Mouse (Mus musculus): Measurements from ENCODE around the gene B4galnt2. TPM values are rescaled to one million over a fixed set of nuclear protein-coding genes. Genes with fewer than 3 reads are reported as not detected.
"Not testable (repeated sequence)": the region's sequence is repeated elsewhere in the genome, so short reads cannot be mapped to it uniquely, and the experiment has no call there.

The B4galnt2 gene
- polyA plus RNA-seq, 1 experiment from 2014 or later: not detected

DNA sequence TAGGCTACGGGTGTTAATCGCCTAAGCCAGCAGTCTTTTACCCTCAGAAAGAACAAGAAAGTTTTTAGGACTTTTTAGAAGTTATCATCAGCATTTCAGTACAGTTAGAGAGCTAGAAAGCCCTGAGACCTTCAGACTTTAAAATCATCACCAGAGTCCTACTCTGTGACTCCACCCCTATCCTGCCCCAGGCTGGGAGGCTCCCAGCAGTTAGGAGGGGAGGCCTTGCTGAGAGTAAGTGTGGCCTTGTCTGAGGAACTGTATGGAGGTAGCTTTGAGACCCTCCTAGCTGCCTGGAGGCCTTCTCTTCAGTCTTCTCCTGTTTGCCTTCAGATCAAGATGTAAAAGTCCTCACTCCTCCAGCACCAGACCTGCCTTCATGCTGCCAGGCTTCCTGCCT is 9.5 kb upstream of the B4galnt2 start:
- WGBS: 7% methylated on average over 2 of the region's 2 CpGs
- Histone ChIP-seq H3K27ac (replicated peaks) (no peak overlapping the region), H3K4me3 (no peak overlapping the region), H3K9ac (no peak overlapping the region), H3K27me3 (peaks cover 26% of the 10 kb centered on the region), H3K4me2 (no peak overlapping the region), H3K9me3 (peaks cover 12% of the 10 kb centered on the region; the same call in 1 of the 2 replicates), H3K4me1 (replicated peaks) (no peaks in the 10 kb centered on the region), H3K36me3 (no peaks in the 10 kb centered on the region)
- ATAC-seq (ENCODE audit: low read depth): no peak

DNA sequence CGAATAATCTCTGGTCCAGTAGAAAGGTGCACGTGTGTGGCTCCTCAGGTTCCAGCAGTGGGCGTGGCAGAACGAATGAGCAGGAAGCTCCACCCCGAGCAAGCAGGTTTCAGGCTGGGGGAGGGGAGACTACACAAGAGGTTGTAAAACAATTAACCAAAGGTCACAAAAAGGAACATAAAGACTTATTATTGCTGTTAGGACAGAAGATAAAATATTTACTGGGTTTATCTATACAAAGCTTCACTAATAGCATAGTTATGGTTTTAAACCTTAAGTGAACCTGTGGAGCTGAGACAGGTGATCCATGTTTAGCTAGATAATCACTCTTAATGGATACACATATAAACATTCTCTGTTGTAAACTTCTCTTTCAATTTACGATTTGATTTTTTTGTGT is 8.8 kb upstream of the B4galnt2 start:
- not testable (repeated sequence) for ATAC-seq (ENCODE audit: low read depth); H3K4me1 ChIP-seq (replicated peaks); H3K9ac ChIP-seq; H3K4me2 ChIP-seq; H3K36me3 ChIP-seq; H3K4me3 ChIP-seq; H3K27ac ChIP-seq (replicated peaks)
- Histone ChIP-seq H3K9me3 (peaks cover 12% of the 10 kb centered on the region; the same call in 1 of the 2 replicates), H3K27me3 (peaks cover 32% of the 10 kb centered on the region)
- 1% methylated on average over 3 of the region's 6 CpGs for WGBS

DNA sequence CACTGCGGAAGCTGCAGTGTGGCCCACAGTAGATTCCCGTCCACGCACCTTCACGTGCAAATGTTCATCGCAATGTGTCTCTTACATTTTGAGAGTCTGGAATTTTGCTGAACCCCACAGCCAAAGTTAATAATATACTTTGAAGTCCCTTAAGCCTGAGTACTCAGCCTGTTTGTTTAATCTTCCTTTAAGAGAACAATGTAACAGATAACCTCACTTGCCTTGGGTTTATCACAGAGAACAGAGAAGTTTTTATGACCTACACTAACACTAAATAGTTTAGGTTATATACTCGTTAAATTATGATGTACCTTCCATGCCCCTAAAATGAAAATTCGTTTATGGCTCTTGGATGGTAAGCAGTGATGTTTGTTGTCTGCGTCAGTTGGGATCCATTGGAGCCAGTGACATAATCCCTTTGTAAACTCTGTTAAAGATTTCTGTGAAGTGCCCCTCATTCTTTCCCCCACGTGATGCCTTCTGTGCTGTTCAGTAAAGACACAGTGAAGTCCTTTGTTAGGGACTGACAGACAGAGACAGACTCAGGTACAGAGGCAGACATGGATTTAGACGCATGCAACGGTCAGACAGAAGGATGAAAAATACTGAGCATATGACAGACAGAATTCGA is 7.4 kb upstream of the B4galnt2 start:
- peaks cover 45% of the 10 kb centered on the region for H3K27me3 ChIP-seq
- WGBS: 53% methylated on average over 12 of the region's 12 CpGs

DNA sequence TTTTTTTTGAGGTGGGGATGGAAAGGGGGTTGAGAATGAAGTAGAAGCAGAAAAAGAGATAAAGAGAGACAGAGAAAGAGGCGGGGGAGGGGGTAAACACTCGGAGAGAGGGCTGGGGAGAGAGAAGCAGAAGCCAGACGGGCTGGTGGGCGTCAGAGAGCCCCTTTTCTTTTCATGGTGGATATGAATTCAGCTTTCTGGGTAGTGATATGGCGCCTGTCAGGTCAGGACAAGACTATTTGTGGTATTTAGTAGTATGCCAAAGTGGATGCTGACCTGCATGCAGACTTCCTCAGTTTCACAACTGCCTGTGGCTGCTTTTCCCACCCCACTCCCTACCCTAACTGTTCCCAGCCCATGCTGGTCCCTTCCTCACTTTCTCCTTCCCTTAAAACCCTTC is 1.7 kb upstream of the B4galnt2 start:
- H3K4me1 ChIP-seq (replicated peaks): peaks cover 18% of the 10 kb centered on the region
- no peak for ATAC-seq (ENCODE audit: low read depth)
- WGBS: 3% methylated on average over 5 of the region's 5 CpGs
- no peak overlapping the region for H3K9ac ChIP-seq
- H3K36me3 ChIP-seq: no peaks in the 10 kb centered on the region
- H3K4me3 ChIP-seq: no peak overlapping the region
- no peak overlapping the region for H3K4me2 ChIP-seq
- no peaks in the 10 kb centered on the region for H3K9me3 ChIP-seq
- no peak overlapping the region for H3K27ac ChIP-seq (replicated peaks)
- H3K27me3 ChIP-seq: peaks cover 82% of the 10 kb centered on the region

More for the DNA sequence above, 7.4 kb upstream of the B4galnt2 start:
- no peak overlapping the region for H3K27ac ChIP-seq (replicated peaks)
- H3K36me3 ChIP-seq: no peaks in the 10 kb centered on the region
- H3K4me1 ChIP-seq (replicated peaks): no peaks in the 10 kb centered on the region
- H3K9ac ChIP-seq: no peak overlapping the region
- H3K9me3 ChIP-seq: peaks cover 3% of the 10 kb centered on the region; the same call in 1 of the 2 replicates
- no peak for ATAC-seq (ENCODE audit: low read depth)
- no peak overlapping the region for H3K4me2 ChIP-seq
- no peak overlapping the region for H3K4me3 ChIP-seq

DNA sequence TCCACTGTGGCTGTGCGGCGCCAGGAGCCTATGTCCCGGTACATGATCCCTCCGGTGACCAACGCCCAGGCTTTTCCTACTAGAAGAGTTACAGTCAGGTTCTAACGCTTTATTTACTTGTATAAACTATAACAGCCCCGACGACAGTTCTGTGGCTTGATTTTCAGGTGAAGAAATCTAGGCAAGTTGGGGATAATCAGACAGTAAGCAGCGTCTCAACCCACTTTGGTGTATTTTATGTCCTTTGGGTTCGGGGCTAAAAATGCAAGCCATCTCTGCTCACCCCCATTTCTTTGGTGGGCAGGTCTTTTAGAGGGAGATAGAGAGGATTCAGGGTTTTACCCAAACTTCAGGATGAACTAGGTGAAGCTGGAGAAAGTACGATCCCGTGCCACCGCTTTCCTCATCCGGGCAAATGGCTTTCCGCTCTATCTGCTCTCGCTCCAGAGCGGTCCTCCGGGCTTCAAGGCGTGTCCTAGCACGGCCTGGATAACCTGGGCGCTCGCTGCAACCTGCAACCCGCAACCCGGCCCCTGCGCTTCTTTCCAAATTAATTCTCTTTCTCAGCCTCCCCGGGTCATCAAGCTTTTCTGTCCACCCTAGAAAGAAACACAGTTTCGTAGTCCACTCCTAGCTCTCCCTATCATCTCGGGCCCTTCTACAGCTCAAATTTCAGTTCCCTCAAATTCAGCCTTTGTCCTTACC is 467 bp upstream of the B4galnt2 start:
- Histone ChIP-seq H3K27ac (replicated peaks) (no peak overlapping the region), H3K9ac (peak overlapping the region; percentile 41; the same call in 1 of the 2 replicates), H3K27me3 (peaks cover 95% of the 10 kb centered on the region), H3K9me3 (no peaks in the 10 kb centered on the region), H3K36me3 (no peaks in the 10 kb centered on the region), H3K4me1 (replicated peaks) (peaks cover 18% of the 10 kb centered on the region), H3K4me2 (peak overlapping the region; percentile 39), H3K4me3 (peak overlapping the region; percentile 17)
- under 1% methylated on average over 28 of the region's 28 CpGs for WGBS
- ATAC-seq (ENCODE audit: low read depth): no peak

DNA sequence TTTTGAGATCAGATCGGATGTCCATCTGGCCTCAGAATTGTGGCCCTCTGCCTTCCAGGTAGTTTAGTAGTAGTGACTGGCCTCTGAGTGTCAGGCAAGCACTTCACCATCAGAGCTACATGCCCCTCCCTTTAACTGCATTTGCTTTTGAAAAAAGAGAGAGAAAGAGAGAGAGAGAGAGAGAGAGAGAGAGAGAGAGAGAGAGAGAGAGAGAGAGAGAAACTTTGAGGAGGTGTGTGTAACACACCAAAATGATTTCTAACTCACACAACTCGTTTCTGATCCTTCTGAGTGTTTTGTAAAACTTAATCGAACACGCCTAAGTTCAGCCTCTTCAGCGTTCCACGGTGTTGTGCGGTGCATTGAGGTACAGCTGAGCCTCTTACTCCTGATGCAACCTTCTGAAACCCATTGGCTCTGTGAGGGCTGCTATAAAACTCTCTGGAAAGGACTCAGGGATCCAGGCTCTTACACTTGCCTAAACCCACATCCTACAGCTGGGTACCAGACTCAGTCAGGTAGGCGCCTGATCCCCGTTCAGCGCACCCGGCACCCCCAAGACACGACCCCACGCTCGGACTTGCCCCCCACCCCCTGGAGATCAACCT is 628 bp downstream of the B4galnt2 start:
- WGBS: 3% methylated on average over 14 of the region's 14 CpGs
- no peak overlapping the region for H3K9ac ChIP-seq
- peaks cover 18% of the 10 kb centered on the region for H3K4me1 ChIP-seq (replicated peaks)
- no peak overlapping the region for H3K27ac ChIP-seq (replicated peaks)
- no peaks in the 10 kb centered on the region for H3K36me3 ChIP-seq
- peak overlapping the region; percentile 17 for H3K4me3 ChIP-seq
- H3K4me2 ChIP-seq: peak overlapping the region; percentile 39
- H3K9me3 ChIP-seq: no peaks in the 10 kb centered on the region
- peaks cover 93% of the 10 kb centered on the region for H3K27me3 ChIP-seq
- ATAC-seq (ENCODE audit: low read depth): no peak

DNA sequence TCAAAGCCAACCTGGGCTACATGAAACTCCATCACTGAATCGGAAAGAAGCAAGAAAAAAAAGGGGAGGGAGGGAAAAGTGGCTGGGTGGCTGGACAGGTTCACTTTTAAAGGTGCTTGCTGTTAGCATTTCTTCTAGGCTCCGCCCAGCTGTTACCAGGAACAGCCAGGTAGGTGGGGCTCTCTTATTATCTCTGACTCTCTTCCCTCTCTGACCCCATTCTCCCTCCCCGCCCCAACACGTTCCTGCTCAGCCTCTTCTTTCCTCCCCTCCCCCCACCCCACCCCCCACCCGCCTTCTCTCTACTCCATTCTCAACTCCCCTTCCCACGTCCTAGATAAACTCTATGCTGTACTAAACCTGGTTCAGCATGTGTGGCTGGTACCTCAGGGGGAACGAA is 3.1 kb downstream of the B4galnt2 start:
- H3K4me1 ChIP-seq (replicated peaks): peaks cover 18% of the 10 kb centered on the region
- H3K4me3 ChIP-seq: no peak overlapping the region
- peaks cover 69% of the 10 kb centered on the region for H3K27me3 ChIP-seq
- H3K36me3 ChIP-seq: no peaks in the 10 kb centered on the region
- WGBS: 18% methylated on average over 6 of the region's 7 CpGs
- H3K9ac ChIP-seq: no peak overlapping the region
- no peak overlapping the region for H3K4me2 ChIP-seq
- no peak for ATAC-seq (ENCODE audit: low read depth)
- H3K27ac ChIP-seq (replicated peaks): no peak overlapping the region
- H3K9me3 ChIP-seq: no peaks in the 10 kb centered on the region

DNA sequence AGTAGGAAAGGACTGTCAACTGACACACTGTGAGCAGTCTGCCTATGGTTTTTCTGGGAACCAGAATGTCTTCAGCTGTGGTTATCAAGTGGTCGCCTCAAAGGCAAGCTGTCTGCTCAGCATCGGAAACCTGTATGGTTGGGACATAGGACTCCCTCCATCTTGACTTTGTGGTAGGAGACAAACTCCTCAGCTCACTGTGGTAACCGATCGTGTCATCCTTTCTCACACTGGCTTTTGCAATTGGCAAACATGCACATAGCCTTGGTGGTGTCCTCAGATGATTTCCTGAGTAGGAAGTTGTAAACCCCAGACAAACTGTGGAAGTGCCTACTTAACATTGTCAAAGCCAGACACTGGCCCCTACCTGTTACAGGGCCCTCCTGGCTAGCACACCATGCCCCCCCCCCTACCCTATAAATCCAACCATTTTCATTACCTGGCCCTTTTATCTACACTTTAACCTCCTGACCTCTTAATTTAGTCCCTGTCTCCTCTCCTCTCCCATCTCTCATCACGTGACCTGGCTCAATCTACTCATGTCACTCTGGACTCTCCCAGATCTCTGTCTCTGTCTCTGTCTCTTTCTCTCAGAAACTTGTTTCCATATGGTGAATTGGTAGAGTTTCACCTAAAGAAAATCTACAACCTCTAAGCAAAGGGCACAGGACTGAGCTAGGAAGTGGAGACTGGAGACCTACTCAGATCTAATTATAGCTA is 6.7 kb downstream of the B4galnt2 start:
- WGBS: 89% methylated on average over 5 of the region's 5 CpGs
- ATAC-seq (ENCODE audit: low read depth): no peak
- H3K4me1 ChIP-seq (replicated peaks): no peaks in the 10 kb centered on the region
- H3K36me3 ChIP-seq: no peaks in the 10 kb centered on the region
- H3K4me3 ChIP-seq: no peak overlapping the region
- no peaks in the 10 kb centered on the region for H3K9me3 ChIP-seq
- no peak overlapping the region for H3K9ac ChIP-seq
- no peak overlapping the region for H3K27ac ChIP-seq (replicated peaks)
- H3K4me2 ChIP-seq: no peak overlapping the region
- peaks cover 33% of the 10 kb centered on the region for H3K27me3 ChIP-seq

DNA sequence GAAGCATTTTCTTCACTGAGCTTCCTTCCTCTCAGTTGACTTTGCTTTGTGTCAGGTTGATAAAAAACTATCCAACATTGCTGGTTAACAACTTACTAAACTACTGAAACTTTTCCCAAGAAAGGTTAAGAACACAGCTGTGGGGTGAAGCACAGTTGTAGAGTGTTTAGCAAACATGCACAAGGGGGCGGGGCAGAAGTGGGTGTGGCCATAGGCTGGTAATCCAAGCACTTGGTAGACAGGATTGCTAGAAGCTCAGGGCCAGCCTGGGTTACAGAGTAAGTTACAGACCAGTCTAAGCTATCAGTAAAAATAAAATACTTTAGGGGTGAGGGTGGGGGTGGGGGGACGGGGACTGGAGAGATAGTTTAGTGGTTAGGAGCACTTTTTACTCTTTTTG is 10.4 kb downstream of the B4galnt2 start:
- no peak for ATAC-seq (ENCODE audit: low read depth)
- H3K9me3 ChIP-seq: no peaks in the 10 kb centered on the region
- no peaks in the 10 kb centered on the region for H3K4me1 ChIP-seq (replicated peaks)
- H3K27ac ChIP-seq (replicated peaks): no peak overlapping the region
- H3K27me3 ChIP-seq: no peaks in the 10 kb centered on the region
- no peak overlapping the region for H3K4me2 ChIP-seq
- 79% methylated on average over 2 of the region's 2 CpGs for WGBS
- no peak overlapping the region for H3K9ac ChIP-seq
- H3K4me3 ChIP-seq: no peak overlapping the region
- no peaks in the 10 kb centered on the region for H3K36me3 ChIP-seq

DNA sequence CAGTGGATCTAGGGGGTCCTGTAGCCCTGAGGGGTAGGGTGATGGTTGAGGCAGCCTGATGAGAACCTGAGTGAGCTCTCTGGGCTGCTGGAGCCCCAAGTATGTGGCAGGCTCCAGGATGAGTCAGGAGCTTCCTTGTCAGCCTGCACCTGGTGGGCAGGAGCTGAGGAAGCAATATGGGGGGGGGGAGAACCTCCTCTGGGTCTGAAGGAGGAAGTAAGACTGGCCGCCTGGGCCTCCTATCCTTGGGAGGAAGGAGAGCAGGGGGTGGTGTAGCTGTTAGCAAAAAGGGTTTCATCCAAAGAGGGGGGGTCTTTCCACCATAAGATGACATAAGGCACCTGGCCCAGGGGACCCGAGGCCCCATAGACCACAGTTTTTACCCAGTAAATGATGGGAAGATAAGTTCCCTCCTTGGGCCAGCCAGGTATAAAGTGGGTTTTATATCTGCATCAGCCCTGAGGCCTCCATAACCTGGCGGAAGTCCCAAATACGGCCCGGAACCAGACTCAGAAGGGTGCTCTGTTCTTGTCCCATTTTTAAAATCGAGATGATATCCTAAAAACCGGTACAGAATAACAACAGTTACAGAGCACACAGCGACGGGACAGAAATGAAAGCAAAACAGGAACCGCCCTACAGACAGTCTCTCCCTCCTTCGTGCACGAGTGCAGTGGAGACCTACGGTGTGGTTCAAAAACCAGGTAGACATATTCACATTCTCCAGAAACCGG is 18.1 kb downstream of the B4galnt2 start:
- H3K4me3 ChIP-seq: no peak overlapping the region
- H3K9me3 ChIP-seq: no peaks in the 10 kb centered on the region
- no peaks in the 10 kb centered on the region for H3K27me3 ChIP-seq
- H3K4me2 ChIP-seq: no peak overlapping the region
- no peak overlapping the region for H3K27ac ChIP-seq (replicated peaks)
- 87% methylated on average over 14 of the region's 14 CpGs for WGBS
- no peak for ATAC-seq (ENCODE audit: low read depth)
- H3K9ac ChIP-seq: no peak overlapping the region
- no peaks in the 10 kb centered on the region for H3K36me3 ChIP-seq
- no peaks in the 10 kb centered on the region for H3K4me1 ChIP-seq (replicated peaks)

DNA sequence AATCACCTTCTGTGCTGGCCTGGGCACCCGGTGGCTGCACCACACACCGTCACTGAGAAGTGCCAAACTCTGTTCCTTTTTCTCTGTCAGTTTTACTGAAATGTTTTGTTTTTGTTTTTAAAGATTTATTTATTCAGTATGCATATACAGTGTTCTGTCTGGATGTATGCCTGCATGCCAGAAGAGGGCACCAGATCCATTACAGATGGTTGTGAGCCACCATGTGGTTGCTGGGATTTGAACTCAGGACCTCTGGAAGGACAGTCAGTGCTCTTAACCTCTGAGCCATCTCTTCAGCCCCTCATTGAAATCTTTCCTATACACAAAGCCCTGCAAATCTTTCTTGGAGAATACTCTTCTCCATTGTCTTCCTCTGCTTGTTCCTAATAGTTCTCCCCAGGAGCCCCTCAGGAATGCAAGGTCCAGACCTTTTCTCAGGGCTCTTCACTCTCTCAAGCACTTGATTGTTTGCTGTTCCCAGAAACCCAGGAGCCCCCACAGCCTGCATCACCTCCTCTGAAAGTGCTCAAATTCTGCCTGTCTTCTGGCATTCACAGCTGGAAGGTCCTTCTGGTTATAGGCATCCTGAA is 24.1 kb downstream of the B4galnt2 start:
- Histone ChIP-seq H3K27me3 (no peaks in the 10 kb centered on the region), H3K4me1 (replicated peaks) (no peaks in the 10 kb centered on the region), H3K9ac (no peak overlapping the region), H3K4me3 (no peak overlapping the region), H3K36me3 (no peaks in the 10 kb centered on the region), H3K9me3 (no peaks in the 10 kb centered on the region), H3K4me2 (no peak overlapping the region), H3K27ac (replicated peaks) (no peak overlapping the region)
- ATAC-seq (ENCODE audit: low read depth): no peak
- 74% methylated on average over 2 of the region's 2 CpGs for WGBS
